19 mouse cellular contexts compared by ENCODE assay signal in genomic region chr16:35189420-35190141, GRCm38 (mm10). TPM values are rescaled to one million over a fixed set of nuclear protein-coding genes. Genes with fewer than 3 reads are reported as not detected.
DNase-seq lines count a peak whose midpoint lies in the region; ATAC-seq and TF ChIP-seq lines count a peak whose summit lies in the region.
"Had no signal": no experiment of that assay in that cellular context is flagged by ENCODE, and none has a peak within 500 bp of the region (broad histone marks: within the 10 kb centered on the region; RNA-seq: fewer than 3 reads in every experiment).

No protein-coding gene starts in this region.

- peak overlapping the region; percentile 42; the same call in 1 of the 2 replicates for H3K27ac ChIP-seq in heart, embryonic 15.5 days
- no peak overlapping the region for H3K27ac ChIP-seq in liver, embryonic 16.5 days (ENCODE audit: low read length)
- H3K27ac ChIP-seq in liver, postnatal 0 days (ENCODE audit: low read depth) = no peak overlapping the region
- 0 out of 2 replicates have a peak overlapping the region, but pooled peaks have one; percentile 11 for H3K27ac ChIP-seq in intestine, embryonic 16.5 days (ENCODE audit: low read length)
- H3K27ac ChIP-seq in stomach, embryonic 14.5 days (ENCODE audit: low read length) = 0 out of 2 replicates have a peak overlapping the region, but pooled peaks have one; percentile 15
- H3K27ac ChIP-seq: liver, embryonic 13.5 days; neural tube, embryonic 15.5 days had no signal

- H3K9ac ChIP-seq in heart, embryonic 15.5 days = no peak overlapping the region
- H3K9ac ChIP-seq in liver, embryonic 16.5 days (ENCODE audit: low read depth, low read length) = no peak overlapping the region
- no peak overlapping the region for H3K9ac ChIP-seq in liver, postnatal 0 days (replicated peaks)
- H3K9ac ChIP-seq in intestine, embryonic 16.5 days (ENCODE audit: low read depth, low read length) = no peak overlapping the region
- H3K9ac ChIP-seq in stomach, embryonic 14.5 days (replicated peaks; ENCODE audit: low read depth, low read length) = no peak overlapping the region
- H3K9ac ChIP-seq: liver, embryonic 13.5 days; neural tube, embryonic 15.5 days had no signal

- peaks cover 59% of the 10 kb centered on the region for H3K4me1 ChIP-seq in heart, embryonic 15.5 days (replicated peaks)
- no peaks in the 10 kb centered on the region for H3K4me1 ChIP-seq in liver, embryonic 16.5 days (ENCODE audit: control insufficient read depth, low read depth, low read length)
- no peaks in the 10 kb centered on the region; the same call in 1 of the 2 replicates for H3K4me1 ChIP-seq in liver, postnatal 0 days (ENCODE audit: insufficient read depth)
- H3K4me1 ChIP-seq in intestine, embryonic 16.5 days (ENCODE audit: control insufficient read depth, insufficient read depth, low read length) = peaks cover 14% of the 10 kb centered on the region
- H3K4me1 ChIP-seq in stomach, embryonic 14.5 days (ENCODE audit: control insufficient read depth, insufficient read depth, low read length) = peaks cover 23% of the 10 kb centered on the region; the same call in 1 of the 2 replicates
- H3K4me1 ChIP-seq: liver, embryonic 13.5 days had no signal

- intact Hi-C loops in left cerebral cortex, postnatal 4 days (cut with DNase I) = no loop called here

- TF ChIP-seq EP300 in liver, postnatal 0 days (IDR thresholded peaks at IDR 0.05; ENCODE audit: low read depth) = no peak

- H3K4me2 ChIP-seq in heart, embryonic 15.5 days = no peak overlapping the region
- H3K4me2 ChIP-seq in liver, embryonic 16.5 days (ENCODE audit: low read depth, low read length) = no peak overlapping the region
- H3K4me2 ChIP-seq in liver, postnatal 0 days (ENCODE audit: low read depth, low read length) = no peak overlapping the region
- H3K4me2 ChIP-seq in intestine, embryonic 16.5 days (ENCODE audit: low read depth, low read length) = no peak overlapping the region
- H3K4me2 ChIP-seq in stomach, embryonic 14.5 days (replicated peaks; ENCODE audit: low read depth, low read length) = no peak overlapping the region
- H3K4me2 ChIP-seq: liver, embryonic 13.5 days; neural tube, embryonic 15.5 days had no signal

- no peak for TF ChIP-seq CTCF in liver, postnatal 0 days (IDR thresholded peaks at IDR 0.05; ENCODE audit: low read depth)

- no peak for DNase-seq in heart, adult 18-20 months
- no peak for DNase-seq in liver, postnatal 0 days
- DNase-seq in c-Kit-positive CD71-positive TER-119-positive erythroid progenitor cells, embryonic 14.5 days (ENCODE audit: low spot score) = no peak
- no peak for DNase-seq in left cerebral cortex, postnatal 4 days
- DNase-seq: adrenal gland, postnatal 36 days; kidney, adult 11 months; layer of hippocampus, postnatal 36 days; liver, embryonic 13.5 days; midbrain, embryonic 14.5 days; thymus, postnatal 25 days had no signal

- no peaks in the 10 kb centered on the region for H3K9me3 ChIP-seq in heart, embryonic 15.5 days (replicated peaks)
- no peaks in the 10 kb centered on the region for H3K9me3 ChIP-seq in liver, embryonic 16.5 days (replicated peaks; ENCODE audit: control insufficient read depth, low read length)
- H3K9me3 ChIP-seq in liver, postnatal 0 days (ENCODE audit: low read length) = no peaks in the 10 kb centered on the region
- no peaks in the 10 kb centered on the region for H3K9me3 ChIP-seq in intestine, embryonic 16.5 days (ENCODE audit: control insufficient read depth, low read length)
- no peaks in the 10 kb centered on the region for H3K9me3 ChIP-seq in stomach, embryonic 14.5 days (ENCODE audit: control insufficient read depth, low read depth, low read length)
- H3K9me3 ChIP-seq: liver, embryonic 13.5 days; neural tube, embryonic 15.5 days had no signal

- no peaks in the 10 kb centered on the region for H3K27me3 ChIP-seq in heart, embryonic 15.5 days
- H3K27me3 ChIP-seq in liver, embryonic 16.5 days (ENCODE audit: control insufficient read depth, insufficient read depth, low read depth, low read length) = no peaks in the 10 kb centered on the region
- H3K27me3 ChIP-seq in liver, postnatal 0 days (ENCODE audit: insufficient read depth, low read length) = no peaks in the 10 kb centered on the region
- H3K27me3 ChIP-seq in intestine, embryonic 16.5 days (replicated peaks; ENCODE audit: control insufficient read depth, insufficient read depth, low read length) = no peaks in the 10 kb centered on the region
- H3K27me3 ChIP-seq in stomach, embryonic 14.5 days (ENCODE audit: control insufficient read depth, insufficient read depth, low read length) = no peaks in the 10 kb centered on the region
- H3K27me3 ChIP-seq: liver, embryonic 13.5 days; neural tube, embryonic 15.5 days had no signal

- WGBS in heart, embryonic 15.5 days = 66% methylated on average over 11 of the region's 11 CpGs
- WGBS in liver, embryonic 16.5 days (ENCODE audit: insufficient replicate concordance) = 48% methylated on average over 11 of the region's 11 CpGs
- WGBS in liver, postnatal 0 days (ENCODE audit: insufficient replicate concordance) = 61% methylated on average over 11 of the region's 11 CpGs
- WGBS in intestine, embryonic 16.5 days = 43% methylated on average over 11 of the region's 11 CpGs
- WGBS in stomach, embryonic 14.5 days = 58% methylated on average over 11 of the region's 11 CpGs

- no peak for ATAC-seq in heart, embryonic 15.5 days (replicated peaks; ENCODE audit: insufficient number of reproducible peaks, insufficient read depth, low FRiP score, low read depth)
- 0 out of 2 replicates have a peak, but pooled peaks have one; percentile 9 for ATAC-seq in liver, embryonic 16.5 days (ENCODE audit: low read depth)
- ATAC-seq in liver, postnatal 0 days = no peak
- peak; percentile 40; the same call in 1 of the 2 replicates for ATAC-seq in intestine, embryonic 16.5 days
- ATAC-seq in stomach, embryonic 14.5 days (ENCODE audit: insufficient number of reproducible peaks, insufficient read depth, low FRiP score, low read depth) = peak; percentile 48; the same call in 1 of the 2 replicates
- ATAC-seq: forebrain, embryonic 14.5 days had no signal

- H3K4me3 ChIP-seq in heart, embryonic 15.5 days = no peak overlapping the region
- no peak overlapping the region for H3K4me3 ChIP-seq in liver, embryonic 16.5 days (ENCODE audit: low read depth, low read length)
- H3K4me3 ChIP-seq in liver, postnatal 0 days (ENCODE audit: low read depth, low read length) = no peak overlapping the region
- H3K4me3 ChIP-seq in intestine, embryonic 16.5 days (ENCODE audit: low read length) = no peak overlapping the region
- no peak overlapping the region for H3K4me3 ChIP-seq in stomach, embryonic 14.5 days (ENCODE audit: low read depth, low read length)
- H3K4me3 ChIP-seq: erythroblast, embryonic 14.5 days; liver, embryonic 13.5 days; myocyte; neural tube, embryonic 15.5 days had no signal

- no peaks in the 10 kb centered on the region for H3K36me3 ChIP-seq in heart, embryonic 15.5 days
- no peaks in the 10 kb centered on the region for H3K36me3 ChIP-seq in liver, embryonic 16.5 days (ENCODE audit: control insufficient read depth, insufficient read depth)
- no peaks in the 10 kb centered on the region for H3K36me3 ChIP-seq in liver, postnatal 0 days (replicated peaks; ENCODE audit: insufficient read depth, low read length)
- no peaks in the 10 kb centered on the region for H3K36me3 ChIP-seq in intestine, embryonic 16.5 days (ENCODE audit: control insufficient read depth, insufficient read depth, low read length)
- no peaks in the 10 kb centered on the region for H3K36me3 ChIP-seq in stomach, embryonic 14.5 days (ENCODE audit: control insufficient read depth, insufficient read depth, low read length)
- H3K36me3 ChIP-seq: liver, embryonic 13.5 days; neural tube, embryonic 15.5 days had no signal

RNA-seq across cellular contexts. Expression of gene Adcy5, which starts 34.9 kb away (rescaled TPM):
- 9.2 and 9.7 TPM in 2 replicates for polyA plus RNA-seq in heart, embryonic 15.5 days (2015; fragmentation: Nextera tagmentation; extraction: Ambion mirVana)
- 10 to 100 TPM; 48.4 to 52.4 TPM for total RNA-seq in heart, adult 18-20 months (2021)
- polyA plus RNA-seq in liver, embryonic 16.5 days (2015; fragmentation: Nextera tagmentation; extraction: Ambion mirVana) = 0.18 and 0.22 TPM in 2 replicates
- polyA plus RNA-seq in liver, postnatal 0 days (2015; fragmentation: Nextera tagmentation; extraction: Ambion mirVana) = 0.28 and 0.39 TPM in 2 replicates
- polyA plus RNA-seq in intestine, embryonic 16.5 days (2015; fragmentation: Nextera tagmentation; extraction: Ambion mirVana) = 1.9 and 2.0 TPM in 2 replicates
- polyA plus RNA-seq in stomach, embryonic 14.5 days (2014; fragmentation: Nextera tagmentation; extraction: Ambion mirVana) = 4.7 and 4.8 TPM in 2 replicates
- 10 to 100 TPM; 82.1 to 83.3 TPM for total RNA-seq in left cerebral cortex, postnatal 4 days (2021)
- total RNA-seq: megakaryocyte, adult 5-6 weeks had no signal
- polyA plus RNA-seq: erythroblast, embryonic 14.5 days; myocyte had no signal

Comparison
In these comparisons a context has a peak if more than half of its experiments do, and no peak if none do; other contexts are left out.
1. ATAC-seq: peak in liver, embryonic 16.5 days (single experiment), intestine, embryonic 16.5 days (single experiment) and stomach, embryonic 14.5 days (single experiment); none in heart, embryonic 15.5 days (single experiment) and liver, postnatal 0 days (single experiment).
2. H3K27ac ChIP-seq: peak in heart, embryonic 15.5 days (single experiment), intestine, embryonic 16.5 days (single experiment) and stomach, embryonic 14.5 days (single experiment); none in liver, embryonic 16.5 days (single experiment) and liver, postnatal 0 days (single experiment).